Mouse (Mus musculus) hindbrain, embryonic 16.5 days (tissue): ENCODE measurements around the gene Oaz2. TPM values are rescaled to one million over a fixed set of nuclear protein-coding genes. Genes with fewer than 3 reads are reported as not detected.

Experiments used
- ATAC-seq: fragments of 200-750 bp; cut with Nextera tagmentation; 2 replicates; pipeline ENCODE4 v1.8.0; 2017; ENCODE audit warnings: moderate TSS enrichment, moderate library complexity
- H3K27ac ChIP-seq: fragments of 300-500 bp; sonication (generic); 2 replicates; pipeline ENCODE4 v1.5.1; 2014; ENCODE audit warnings: low read depth, mild to moderate bottlenecking, control low read depth, low read length, moderate library complexity
- H3K27me3 ChIP-seq: fragments of 300-500 bp; sonication (generic); replicated peaks from 2 replicates; pipeline ENCODE4 v1.6.1; 2014; ENCODE audit warnings: low read length; ENCODE audit not compliant: control insufficient read depth, insufficient read depth
- H3K36me3 ChIP-seq: fragments of 300-500 bp; sonication (generic); 2 replicates; pipeline ENCODE4 v1.6.1; 2014; ENCODE audit warnings: mild to moderate bottlenecking, low read length, moderate library complexity, mixed read lengths; ENCODE audit not compliant: control insufficient read depth, insufficient read depth
- H3K4me1 ChIP-seq: fragments of 300-500 bp; sonication (generic); 2 replicates; pipeline ENCODE4 v1.6.1; 2014; ENCODE audit warnings: low read depth, low read length; ENCODE audit not compliant: control insufficient read depth, insufficient read depth
- H3K4me2 ChIP-seq: fragments of 300-500 bp; sonication (generic); 2 replicates; pipeline ENCODE4 v1.6.1; 2014; ENCODE audit warnings: mild to moderate bottlenecking, low read length, control low read depth, moderate library complexity
- H3K4me3 ChIP-seq: fragments of 300-500 bp; sonication (generic); 2 replicates; pipeline ENCODE4 v1.5.1; 2014; ENCODE audit warnings: mild to moderate bottlenecking, low read length, control low read depth, moderate library complexity
- H3K9ac ChIP-seq: fragments of 300-500 bp; sonication (generic); 2 replicates; pipeline ENCODE4 v1.6.1; 2014; ENCODE audit warnings: low read depth, mild to moderate bottlenecking, control low read depth, low read length, moderate library complexity
- H3K9me3 ChIP-seq: fragments of 300-500 bp; sonication (generic); 2 replicates; pipeline ENCODE4 v1.6.1; 2014; ENCODE audit warnings: mild to moderate bottlenecking, low read length, moderate library complexity; ENCODE audit not compliant: control insufficient read depth
- WGBS: fragments of 180-500 bp; shearing (Covaris S2); extraction: QIAGEN DNeasy Blood & Tissue Kit; methylation state at CpG from one replicate; pipeline ENCODE4 v1.1.7; 2014; 5-methylcytosine and 5-hydroxymethylcytosine counted together
- polyA plus RNA-seq: library from polyadenylated mRNA; unstranded; fragments of >200 nt; fragmentation: Nextera tagmentation; extraction: Ambion mirVana; gene quantifications from 2 replicates; pipeline ENCODE4 v1.2.1, GENCODE M21; 2015

The Oaz2 gene
- polyA plus RNA-seq, 1 experiment from 2014 or later = 449 TPM

- Histone ChIP-seq H3K9me3 (no peaks in the 10 kb centered on the region), H3K9ac (peak overlapping the region; percentile 67), H3K27me3 (peaks cover 18% of the 10 kb centered on the region), H3K4me2 (peak overlapping the region; percentile 97), H3K4me1 (peaks cover 13% of the 10 kb centered on the region), H3K36me3 (no peaks in the 10 kb centered on the region), H3K27ac (no peak overlapping the region), H3K4me3 (peak overlapping the region; percentile 69)
- peak; percentile 82 for ATAC-seq
- WGBS = under 1% methylated on average over 55 of the region's 78 CpGs
These were observed 37.0 kb upstream of the Oaz2 start for GRCm38 (mm10) chr9:65630631-65631353.

GRCm38 (mm10) chr9:65631354-65632021 is 36.3 kb upstream of the Oaz2 start:
- peaks cover 13% of the 10 kb centered on the region for H3K4me1 ChIP-seq
- 25% methylated on average over 16 of the region's 16 CpGs for WGBS
- ATAC-seq = no peak
- H3K4me3 ChIP-seq = peak overlapping the region; percentile 69
- H3K9me3 ChIP-seq = no peaks in the 10 kb centered on the region
- peaks cover 18% of the 10 kb centered on the region for H3K27me3 ChIP-seq
- no peaks in the 10 kb centered on the region for H3K36me3 ChIP-seq
- H3K27ac ChIP-seq = no peak overlapping the region
- peak overlapping the region; percentile 67 for H3K9ac ChIP-seq
- H3K4me2 ChIP-seq = peak overlapping the region; percentile 97

GRCm38 (mm10) chr9:65635766-65636165 is 32.0 kb upstream of the Oaz2 start:
- H3K4me3 ChIP-seq = no peak overlapping the region
- H3K27ac ChIP-seq = no peak overlapping the region
- H3K4me2 ChIP-seq = no peak overlapping the region
- H3K4me1 ChIP-seq = peaks cover 3% of the 10 kb centered on the region; the same call in 1 of the 2 replicates
- no peaks in the 10 kb centered on the region for H3K9me3 ChIP-seq
- peaks cover 2% of the 10 kb centered on the region; the same call in 1 of the 2 replicates for H3K27me3 ChIP-seq
- no peak overlapping the region for H3K9ac ChIP-seq
- no peaks in the 10 kb centered on the region for H3K36me3 ChIP-seq
- no peak for ATAC-seq
- 67% methylated on average over 1 of the region's 1 CpGs for WGBS

GRCm38 (mm10) chr9:65636926-65637325 is 30.9 kb upstream of the Oaz2 start:
- Histone ChIP-seq H3K9me3 (no peaks in the 10 kb centered on the region), H3K36me3 (no peaks in the 10 kb centered on the region), H3K4me1 (no peaks in the 10 kb centered on the region), H3K4me3 (no peak overlapping the region), H3K9ac (no peak overlapping the region), H3K27me3 (no peaks in the 10 kb centered on the region), H3K4me2 (no peak overlapping the region), H3K27ac (no peak overlapping the region)
- WGBS = 89% methylated on average over 4 of the region's 4 CpGs
- no peak for ATAC-seq

- H3K4me2 ChIP-seq = no peak overlapping the region
- no peaks in the 10 kb centered on the region for H3K9me3 ChIP-seq
- no peak overlapping the region for H3K9ac ChIP-seq
- H3K27me3 ChIP-seq = no peaks in the 10 kb centered on the region
- no peak overlapping the region for H3K4me3 ChIP-seq
- ATAC-seq = no peak
- H3K36me3 ChIP-seq = no peaks in the 10 kb centered on the region
- 60% methylated on average over 5 of the region's 5 CpGs for WGBS
- no peaks in the 10 kb centered on the region for H3K4me1 ChIP-seq
- H3K27ac ChIP-seq = no peak overlapping the region
These were observed 28.7 kb upstream of the Oaz2 start for GRCm38 (mm10) chr9:65639065-65639464.

- Histone ChIP-seq H3K27ac (no peak overlapping the region), H3K9ac (no peak overlapping the region), H3K4me1 (no peaks in the 10 kb centered on the region), H3K36me3 (no peaks in the 10 kb centered on the region), H3K9me3 (no peaks in the 10 kb centered on the region), H3K4me3 (no peak overlapping the region), H3K27me3 (no peaks in the 10 kb centered on the region), H3K4me2 (no peak overlapping the region)
- no peak for ATAC-seq
- 8% methylated on average over 5 of the region's 5 CpGs for WGBS
These were observed 26.9 kb upstream of the Oaz2 start for GRCm38 (mm10) chr9:65640838-65641410.

- Histone ChIP-seq H3K27ac (no peak overlapping the region), H3K4me3 (no peak overlapping the region), H3K4me1 (no peaks in the 10 kb centered on the region), H3K9ac (no peak overlapping the region), H3K4me2 (peak overlapping the region; percentile 11; the same call in 1 of the 2 replicates), H3K27me3 (no peaks in the 10 kb centered on the region), H3K9me3 (no peaks in the 10 kb centered on the region), H3K36me3 (no peaks in the 10 kb centered on the region)
- WGBS = 9% methylated on average over 12 of the region's 12 CpGs
- ATAC-seq = no peak
These were observed 26.3 kb upstream of the Oaz2 start for GRCm38 (mm10) chr9:65641446-65642052.

GRCm38 (mm10) chr9:65642546-65642945 is 25.3 kb upstream of the Oaz2 start:
- Histone ChIP-seq H3K9me3 (no peaks in the 10 kb centered on the region), H3K4me2 (no peak overlapping the region), H3K4me1 (no peaks in the 10 kb centered on the region), H3K36me3 (no peaks in the 10 kb centered on the region), H3K27me3 (no peaks in the 10 kb centered on the region), H3K4me3 (no peak overlapping the region), H3K27ac (no peak overlapping the region), H3K9ac (no peak overlapping the region)
- ATAC-seq = no peak

- Histone ChIP-seq H3K4me2 (no peak overlapping the region), H3K9me3 (no peaks in the 10 kb centered on the region), H3K4me3 (no peak overlapping the region), H3K9ac (no peak overlapping the region), H3K27me3 (no peaks in the 10 kb centered on the region), H3K36me3 (no peaks in the 10 kb centered on the region), H3K4me1 (no peaks in the 10 kb centered on the region), H3K27ac (no peak overlapping the region)
- ATAC-seq = no peak
- WGBS = 92% methylated on average over 4 of the region's 4 CpGs
These were observed 22.8 kb upstream of the Oaz2 start for GRCm38 (mm10) chr9:65644960-65645359.
